Mouse (Mus musculus) adipose tissue, adult 10 weeks (tissue): ENCODE results near the gene Fibp. TPM values are rescaled to one million over a fixed set of nuclear protein-coding genes. Genes with fewer than 3 reads are reported as not detected.

Source experiments
- polyA plus RNA-seq: library from polyadenylated mRNA; stranded (reverse); fragments of 350-450 nt; fragmentation: Illumina TruSeq; extraction: RNeasy Lipid Tissue Mini Kit (QIAGEN cat#74804); gene quantifications from one replicate; pipeline ENCODE4 v1.2.3, GENCODE M21; 2014; ENCODE audit warnings: low read depth, low replicate concordance

Fibp gene
- 53.3 TPM for polyA plus RNA-seq

GRCm38 (mm10) chr19:5460465-5460911, at the start of gene Fibp:
Gene Fibp (plus strand): TSS chr19:5460615.

GRCm38 (mm10) chr19:5424782-5425741, 35.4 kb upstream of the Fibp start, which contains the start of the genes Drap1 and AI837181:
Gene Drap1 (minus strand): TSS chr19:5424979.
Gene AI837181 (plus strand): TSS chr19:5425144.

GRCm38 (mm10) chr19:5447515-5448353, 12.7 kb upstream of the Fibp start, which contains the start of gene Fosl1:
Gene Fosl1 (plus strand): TSS chr19:5447547.

GRCm38 (mm10) chr19:5457746-5458442, 2.5 kb upstream of the Fibp start, which contains the start of gene Ccdc85b:
Gene Ccdc85b (minus strand): TSS chr19:5457894.

GRCm38 (mm10) chr19:5468374-5468773, 8.0 kb downstream of the Fibp start, which contains the start of gene Ctsw:
Gene Ctsw (minus strand): TSS chr19:5468507.

GRCm38 (mm10) chr19:5473720-5474119, 13.3 kb downstream of the Fibp start, which contains the start of gene Efemp2:
Gene Efemp2 (plus strand): TSS chr19:5473954.

GRCm38 (mm10) chr19:5487768-5488550, 27.5 kb downstream of the Fibp start, which contains the start of gene Mus81:
Gene Mus81 (minus strand): TSS chr19:5488402.

GRCm38 (mm10) chr19:5490313-5490897, 30.0 kb downstream of the Fibp start, which contains the start of gene Cfl1:
Gene Cfl1 (plus strand): TSS chr19:5490455.

GRCm38 (mm10) chr19:5503687-5504086, 43.3 kb downstream of the Fibp start, which contains the start of gene 1700020D05Rik:
Gene 1700020D05Rik (minus strand): TSS chr19:5503787.

GRCm38 (mm10) chr19:5510031-5511026, 49.9 kb downstream of the Fibp start, which contains the start of gene Snx32:
Gene Snx32 (minus strand): TSS chr19:5510538.

Other genes with a start within 250 kb of the Fibp start
- 21.5 TPM for gene Pacs1, start 187.5 kb upstream of the Fibp start, polyA plus RNA-seq
- gene Sf3b2, start 165.2 kb upstream of the Fibp start, polyA plus RNA-seq = 105 TPM
- 0.60 TPM for gene Gal3st3, start 162.3 kb upstream of the Fibp start, polyA plus RNA-seq
- gene Catsper1, start 124.9 kb upstream of the Fibp start, polyA plus RNA-seq = 2.0 TPM
- gene Cst6, start 111.0 kb upstream of the Fibp start, polyA plus RNA-seq = 11.8 TPM
- gene Eif1ad, start 93.9 kb upstream of the Fibp start, polyA plus RNA-seq = 22.2 TPM
- 85.8 TPM for gene Banf1, start 93.4 kb upstream of the Fibp start, polyA plus RNA-seq
- gene Sart1, start 71.9 kb upstream of the Fibp start, polyA plus RNA-seq = 49.0 TPM
- gene Tsga10ip, start 58.1 kb upstream of the Fibp start, polyA plus RNA-seq = 4.2 TPM
- gene Drap1, start 35.6 kb upstream of the Fibp start, polyA plus RNA-seq = 252 TPM
- gene AI837181, start 35.5 kb upstream of the Fibp start, polyA plus RNA-seq = 45.5 TPM
- 0.51 TPM for gene Fosl1, start 13.1 kb upstream of the Fibp start, polyA plus RNA-seq
- gene Ccdc85b, start 2.7 kb upstream of the Fibp start, polyA plus RNA-seq = 7.1 TPM
- 1.5 TPM for gene Ctsw, start 7.9 kb downstream of the Fibp start, polyA plus RNA-seq
- gene Efemp2, start 13.3 kb downstream of the Fibp start, polyA plus RNA-seq = 41.4 TPM
- 45.1 TPM for gene Mus81, start 27.8 kb downstream of the Fibp start, polyA plus RNA-seq
- 533 TPM for gene Cfl1, start 29.8 kb downstream of the Fibp start, polyA plus RNA-seq
- gene 1700020D05Rik, start 43.2 kb downstream of the Fibp start, polyA plus RNA-seq = 6.2 TPM
- 18.9 TPM for gene Snx32, start 49.9 kb downstream of the Fibp start, polyA plus RNA-seq
- 2.1 TPM for gene Ovol1, start 100.0 kb downstream of the Fibp start, polyA plus RNA-seq
- gene Ap5b1, start 107.4 kb downstream of the Fibp start, polyA plus RNA-seq = 5.9 TPM
- gene Rnaseh2c, start 141.3 kb downstream of the Fibp start, polyA plus RNA-seq = 47.8 TPM
- gene Kat5, start 149.6 kb downstream of the Fibp start, polyA plus RNA-seq = 43.1 TPM
- gene Rela, start 176.9 kb downstream of the Fibp start, polyA plus RNA-seq = 47.9 TPM
- gene Sipa1, start 203.1 kb downstream of the Fibp start, polyA plus RNA-seq = 23.3 TPM
- 28.7 TPM for gene Map3k11, start 228.1 kb downstream of the Fibp start, polyA plus RNA-seq
- gene Pcnx3, start 228.3 kb downstream of the Fibp start, polyA plus RNA-seq = 48.3 TPM
- 0.48 TPM for gene Kcnk7, start 243.8 kb downstream of the Fibp start, polyA plus RNA-seq